Mouse (Mus musculus) kidney, adult 11 months (tissue): Measurements from ENCODE around the gene Slc47a2.

Experiments used
- DNase-seq: peaks from one replicate; pipeline ENCODE4 v3.0.0; 2022

Slc47a2 gene

GRCm38 (mm10) chr11:61342505-61343420, at the start of gene Slc47a2:
Gene Slc47a2 (minus strand): TSS chr11:61342860.
- DNase-seq: no peak

GRCm38 (mm10) chr11:61388936-61389335, 46.3 kb upstream of the Slc47a2 start:
- DNase-seq: no peak

- DNase-seq: no peak
Measured at GRCm38 (mm10) chr11:61388012-61388411, 45.4 kb upstream of the Slc47a2 start.

GRCm38 (mm10) chr11:61387233-61387632, 44.6 kb upstream of the Slc47a2 start:
- no peak for DNase-seq

GRCm38 (mm10) chr11:61385725-61386124, 43.1 kb upstream of the Slc47a2 start:
- DNase-seq: no peak

- no peak for DNase-seq
Measured at GRCm38 (mm10) chr11:61381272-61381671, 38.6 kb upstream of the Slc47a2 start.

- peak; percentile 66 for DNase-seq
Measured at GRCm38 (mm10) chr11:61378651-61379050, 36.0 kb upstream of the Slc47a2 start.

- DNase-seq: peak; percentile 83
Measured at GRCm38 (mm10) chr11:61377881-61378613, 35.4 kb upstream of the Slc47a2 start, which contains the start of gene Slc47a1. Gene Slc47a1 (minus strand): TSS chr11:61378345.

- peak; percentile 62 for DNase-seq
Measured at GRCm38 (mm10) chr11:61368668-61369067, 26.0 kb upstream of the Slc47a2 start.

GRCm38 (mm10) chr11:61366517-61367273, 24.0 kb upstream of the Slc47a2 start:
- DNase-seq: no peak

- no peak for DNase-seq
Measured at GRCm38 (mm10) chr11:61365938-61366337, 23.3 kb upstream of the Slc47a2 start.

GRCm38 (mm10) chr11:61364096-61364495, 21.4 kb upstream of the Slc47a2 start:
- DNase-seq: no peak

- DNase-seq: no peak
Measured at GRCm38 (mm10) chr11:61361515-61362190, 19.0 kb upstream of the Slc47a2 start.

- peak; percentile 52 for DNase-seq
Measured at GRCm38 (mm10) chr11:61356600-61356999, 13.9 kb upstream of the Slc47a2 start.

- peak; percentile 54 for DNase-seq
Measured at GRCm38 (mm10) chr11:61356111-61356510, 13.5 kb upstream of the Slc47a2 start.

- no peak for DNase-seq
Measured at GRCm38 (mm10) chr11:61355351-61355750, 12.7 kb upstream of the Slc47a2 start.

- DNase-seq: peak; percentile 81
Measured at GRCm38 (mm10) chr11:61354346-61354745, 11.7 kb upstream of the Slc47a2 start.

- DNase-seq: no peak
Measured at GRCm38 (mm10) chr11:61353038-61353437, 10.4 kb upstream of the Slc47a2 start.

- no peak for DNase-seq
Measured at GRCm38 (mm10) chr11:61352138-61352651, 9.5 kb upstream of the Slc47a2 start.

- DNase-seq: peak; percentile 90
Measured at GRCm38 (mm10) chr11:61349337-61349736, 6.7 kb upstream of the Slc47a2 start.

GRCm38 (mm10) chr11:61346133-61346532, 3.5 kb upstream of the Slc47a2 start:
- DNase-seq: no peak

GRCm38 (mm10) chr11:61341971-61342370, 689 bp downstream of the Slc47a2 start:
- no peak for DNase-seq
